Mouse (Mus musculus) T-cell, adult 2 months (primary cell): ENCODE results near the gene Nisch.

Experiments used
- DNase-seq: peaks from one replicate; pipeline ENCODE4 v3.0.0; 2022; ENCODE audit warnings: low spot score

The Nisch gene

GRCm38 (mm10) chr14:31130236-31131220 is 86.2 kb downstream of the Nisch start, which contains the start of gene Nt5dc2:
Gene Nt5dc2, plus strand, starts transcription at chr14:31131053.
- DNase-seq: peak; percentile 62

- no peak for DNase-seq
Measured at GRCm38 (mm10) chr14:31129326-31130235, 87.2 kb downstream of the Nisch start.

- peak; percentile 98 for DNase-seq
Measured at GRCm38 (mm10) chr14:31128826-31129219, 87.9 kb downstream of the Nisch start, which contains the start of gene Smim4. Gene Smim4, minus strand, starts transcription at chr14:31128956.

- peak; percentile 65 for DNase-seq
Measured at GRCm38 (mm10) chr14:31128101-31128825, 88.5 kb downstream of the Nisch start.

GRCm38 (mm10) chr14:31126826-31127225 is 89.9 kb downstream of the Nisch start:
- DNase-seq: no peak

- DNase-seq: no peak
Measured at GRCm38 (mm10) chr14:31125106-31126075, 91.4 kb downstream of the Nisch start.
